Mouse (Mus musculus) G1E (cell line): ENCODE measurements around the gene Fbxo21.

Experiments used
- CTCF ChIP-seq: IDR thresholded peaks from 2 replicates; pipeline ENCODE4 v1.5.1; 2012; ENCODE audit warnings: low read depth, low read length, inconsistent platforms, mixed read lengths
- GATA1 ChIP-seq: IDR thresholded peaks from 2 replicates; pipeline ENCODE4 v1.6.1; 2012; ENCODE audit warnings: borderline replicate concordance, low read length, inconsistent platforms, mixed read lengths

- TF ChIP-seq CTCF (no peak), GATA1 (no peak)
These were observed 81.1 kb downstream of the Fbxo21 start for GRCm38 (mm10) chr5:118057508-118058111.
